Mouse (Mus musculus): ENCODE measurements around the gene Ndufv3. TPM values are rescaled to one million over a fixed set of nuclear protein-coding genes. Genes with fewer than 3 reads are reported as not detected.
"Not testable (repeated sequence)": the region's sequence is repeated elsewhere in the genome, so short reads cannot be mapped to it uniquely, and the experiment has no call there.

Ndufv3 gene
- total RNA-seq, 2 experiments from 2014 or later: 426 to 454 TPM

DNA sequence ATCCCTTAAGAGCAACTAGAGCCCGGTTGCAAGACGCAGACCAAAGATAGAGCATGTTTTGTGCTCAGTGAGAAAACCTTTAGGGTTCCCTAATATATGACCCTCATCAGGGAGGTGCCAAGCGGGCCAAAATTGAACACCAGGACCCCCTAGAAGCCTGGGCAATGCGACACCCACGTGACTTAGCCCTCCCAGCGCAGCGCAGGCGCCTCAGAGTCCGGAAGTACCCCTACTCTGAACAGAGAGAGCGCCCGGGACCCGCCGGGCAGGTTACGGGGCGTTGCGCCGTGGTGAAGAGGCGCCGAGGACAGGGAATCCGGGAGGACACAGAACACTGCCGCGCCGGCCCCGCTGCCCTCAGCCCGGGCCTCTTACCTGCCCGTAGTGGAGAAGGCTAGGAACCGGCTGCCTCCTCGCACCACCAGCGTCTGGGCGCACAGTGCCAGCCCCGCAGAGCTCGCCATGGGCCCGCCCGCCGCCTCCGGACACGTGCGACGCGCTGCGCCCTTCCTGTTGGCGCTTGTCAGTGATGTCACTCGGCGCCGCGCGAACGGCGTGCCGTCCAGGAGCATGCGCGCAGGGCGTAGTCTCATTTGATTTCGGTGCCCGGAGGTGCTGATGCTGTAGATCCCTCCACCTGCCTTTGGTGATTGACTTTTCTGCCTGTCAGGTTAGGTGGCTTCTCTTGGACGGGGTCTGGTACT lies 8.0 kb upstream of the Ndufv3 start:
- DNase-seq: peak; percentile 86

DNA sequence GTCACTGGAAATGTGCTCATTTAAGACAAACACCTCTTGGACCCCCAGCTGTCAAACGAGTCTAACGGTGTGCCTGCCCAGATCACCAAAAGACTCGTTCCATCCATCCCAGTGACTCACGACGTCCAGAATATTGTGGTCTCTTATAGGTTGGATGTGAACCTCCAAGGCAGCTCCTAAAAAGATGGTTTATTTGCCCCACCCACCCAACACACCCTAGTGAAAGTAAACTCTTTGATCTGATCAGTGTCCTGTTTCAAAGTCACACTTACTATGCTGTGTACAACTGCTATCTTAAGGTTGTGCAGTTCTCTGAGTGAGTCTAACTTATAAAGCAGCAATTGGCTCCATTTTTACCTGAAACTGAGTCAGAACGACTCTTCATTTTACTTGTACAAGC lies 7.3 kb upstream of the Ndufv3 start:
- DNase-seq: no peak

DNA sequence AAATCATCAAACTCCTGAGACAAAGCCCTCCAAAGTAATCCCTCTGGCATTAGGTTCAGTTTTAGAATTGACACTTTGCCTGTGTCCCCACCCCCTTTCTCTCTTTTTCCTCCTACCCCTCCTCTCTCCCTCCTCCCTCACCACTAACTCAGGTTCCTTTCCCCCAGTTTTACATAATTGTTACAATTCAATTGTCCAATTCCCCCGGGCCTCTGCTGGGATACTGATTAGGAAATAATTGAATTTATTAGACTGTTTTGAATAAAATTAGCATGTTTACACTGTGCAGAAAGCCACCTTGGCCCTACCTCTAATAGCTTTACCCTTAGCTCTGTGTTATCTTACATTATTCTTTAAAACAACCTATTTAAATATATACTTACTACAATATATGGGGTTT lies 5.2 kb upstream of the Ndufv3 start:
- DNase-seq: no peak

DNA sequence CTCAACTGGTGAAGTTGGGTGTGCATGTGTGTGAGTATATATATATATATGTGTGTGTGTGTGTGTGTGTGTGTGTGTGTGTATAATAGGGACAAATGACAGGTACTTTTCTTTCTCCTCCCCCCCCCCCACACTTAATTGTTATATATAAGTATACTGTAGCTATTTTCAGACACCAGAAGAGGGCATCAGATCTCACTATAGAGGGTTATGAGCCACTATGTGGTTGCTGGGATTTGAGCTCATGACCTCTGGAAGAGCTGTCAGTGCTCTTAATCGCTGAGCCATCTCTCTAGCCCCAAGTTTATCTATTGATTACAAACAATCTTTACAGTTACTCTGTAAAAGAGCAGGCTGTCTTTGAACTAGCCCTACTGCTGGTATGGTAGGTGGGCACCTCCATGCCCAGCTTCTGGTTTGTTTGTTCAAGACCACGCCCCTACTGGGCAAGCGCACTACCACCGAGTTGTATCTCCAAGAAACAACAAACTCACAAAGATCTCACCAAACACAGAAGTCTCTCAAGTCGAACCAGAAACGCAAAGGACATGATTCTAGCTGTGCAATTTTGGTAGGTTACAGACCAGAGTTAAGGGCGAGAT lies 470 bp upstream of the Ndufv3 start:
- no peak for DNase-seq

DNA sequence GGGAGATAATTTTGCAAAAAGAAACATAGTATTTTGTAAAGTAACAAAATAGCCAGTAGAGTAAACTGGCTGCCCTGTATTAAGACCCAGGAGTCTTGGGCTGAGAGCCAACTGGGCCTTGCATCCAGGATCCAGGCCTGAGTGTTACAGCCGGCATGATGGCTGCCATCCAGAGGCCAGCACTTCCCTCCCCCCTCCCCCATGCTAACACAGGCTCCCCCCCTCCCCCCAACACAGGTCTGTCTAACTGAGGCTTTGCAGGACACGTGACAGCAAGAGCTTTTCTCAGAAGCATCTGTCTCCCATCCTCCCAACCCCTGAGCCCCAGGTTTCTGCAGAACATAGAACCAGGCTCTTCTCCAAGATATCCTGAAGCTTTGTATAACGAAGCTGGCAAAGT lies 980 bp downstream of the Ndufv3 start:
- peak; percentile 66 for DNase-seq

DNA sequence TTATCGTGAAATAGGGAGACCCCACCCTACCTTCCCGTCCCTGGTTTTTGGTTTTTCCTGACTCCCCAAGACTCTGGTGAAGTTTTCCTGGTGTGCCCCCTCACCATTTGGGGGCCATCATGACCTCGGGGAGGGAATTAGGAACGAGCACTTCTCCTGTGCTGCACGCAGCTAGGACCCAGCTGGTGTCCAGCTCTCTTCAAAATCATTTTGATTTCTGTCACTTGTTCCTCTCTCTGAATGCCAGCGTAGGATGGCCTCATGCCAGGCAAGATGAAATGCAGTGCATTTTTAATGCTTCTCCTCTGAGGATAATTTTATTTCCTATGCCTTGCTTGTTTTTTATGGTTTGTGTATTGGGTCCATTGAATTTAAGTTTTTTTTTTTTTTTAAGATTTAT lies 2.0 kb downstream of the Ndufv3 start:
- DNase-seq: no peak

DNA sequence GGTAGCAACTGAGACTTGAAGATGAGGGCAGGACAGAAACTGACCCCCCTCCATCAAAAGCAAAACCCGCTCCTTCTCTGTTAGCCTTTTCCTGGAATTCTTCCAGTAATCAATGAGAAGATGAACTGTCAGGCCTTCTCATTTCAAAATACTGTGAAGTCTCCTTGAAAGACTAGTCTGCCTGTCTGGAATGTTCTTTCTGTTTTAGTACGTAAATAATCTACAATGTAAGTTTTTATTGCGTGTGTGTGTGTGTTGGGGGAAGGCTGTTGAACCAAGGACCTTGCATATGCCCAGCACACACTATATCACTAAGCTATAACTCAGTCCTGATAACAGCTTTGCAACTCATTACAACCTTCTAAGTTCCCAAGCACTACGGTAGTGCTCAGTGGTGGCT lies 5.2 kb downstream of the Ndufv3 start:
- DNase-seq: no peak

DNA sequence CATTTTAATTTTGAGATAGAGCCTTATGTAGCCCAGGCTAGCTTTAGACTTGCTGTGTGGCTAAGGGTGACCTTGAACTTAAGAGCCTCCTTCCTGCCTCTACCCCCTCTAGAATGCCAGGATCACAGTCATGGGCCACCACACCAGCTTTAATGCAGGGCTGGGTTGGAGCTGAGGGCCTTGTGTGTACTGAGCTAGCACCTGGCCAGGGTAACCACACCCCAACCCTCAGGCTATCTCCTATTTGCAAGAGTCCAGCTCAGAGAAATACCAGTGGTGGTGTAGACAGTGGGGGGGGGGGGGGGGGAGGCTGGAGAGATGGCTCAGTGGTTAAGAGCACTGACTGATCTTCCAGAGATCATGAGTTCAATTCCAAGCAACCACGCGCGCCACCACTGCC lies 5.9 kb downstream of the Ndufv3 start:
- DNase-seq: no peak

DNA sequence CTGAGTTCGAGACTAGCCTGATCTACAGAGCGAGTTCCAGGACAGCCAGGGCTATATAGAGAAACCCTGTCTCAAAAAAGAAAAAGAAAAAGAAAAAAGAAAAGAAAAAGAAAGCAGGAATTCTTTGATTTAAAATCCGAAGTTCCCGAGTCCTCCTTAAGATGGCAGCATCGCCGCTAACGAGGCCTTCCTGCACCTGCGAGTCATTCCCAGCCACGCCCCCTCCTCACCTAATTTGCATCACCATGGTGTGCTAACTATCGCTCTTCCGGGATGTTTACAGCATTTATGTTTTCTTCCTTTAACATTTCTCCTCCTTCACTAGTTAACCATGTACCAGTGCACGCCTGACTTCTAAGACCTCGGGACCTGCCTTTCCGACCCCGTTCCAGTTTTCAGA lies 9.4 kb downstream of the Ndufv3 start:
- DNase-seq: no peak

DNA sequence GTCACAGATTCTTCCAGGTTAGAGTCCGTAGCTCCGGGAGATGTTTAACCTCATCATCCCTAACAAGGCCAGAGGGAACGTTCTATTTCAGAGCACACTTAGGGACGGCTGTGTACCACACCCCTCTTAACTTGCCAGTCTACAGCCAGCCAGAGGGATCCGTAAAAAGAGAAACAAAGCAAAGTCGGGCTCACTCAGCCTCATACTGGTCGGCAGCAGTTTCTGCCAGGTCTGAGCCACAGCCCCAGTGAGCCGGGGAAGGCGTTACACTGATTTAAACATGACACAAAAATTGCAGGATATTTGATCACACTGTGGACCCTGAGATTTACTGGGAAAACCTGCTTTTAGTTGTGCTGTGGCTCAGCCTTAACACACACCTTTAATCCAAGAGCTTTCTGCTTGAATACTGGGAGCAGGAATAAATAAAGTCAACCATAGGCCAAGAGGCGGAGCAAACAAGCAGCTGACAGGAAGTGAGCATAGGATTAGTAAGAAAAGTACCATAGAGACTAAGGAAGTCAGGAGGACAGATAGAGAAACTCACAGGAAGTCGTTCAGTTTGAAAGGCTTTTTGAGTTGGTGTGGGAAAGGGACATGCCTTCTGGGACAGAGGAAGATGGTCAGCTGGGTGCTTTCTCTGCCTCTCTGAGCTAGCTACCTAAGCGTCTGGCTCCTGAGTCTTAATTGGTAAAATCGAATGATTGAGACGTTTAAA lies 11.7 kb downstream of the Ndufv3 start:
- no peak for DNase-seq

DNA sequence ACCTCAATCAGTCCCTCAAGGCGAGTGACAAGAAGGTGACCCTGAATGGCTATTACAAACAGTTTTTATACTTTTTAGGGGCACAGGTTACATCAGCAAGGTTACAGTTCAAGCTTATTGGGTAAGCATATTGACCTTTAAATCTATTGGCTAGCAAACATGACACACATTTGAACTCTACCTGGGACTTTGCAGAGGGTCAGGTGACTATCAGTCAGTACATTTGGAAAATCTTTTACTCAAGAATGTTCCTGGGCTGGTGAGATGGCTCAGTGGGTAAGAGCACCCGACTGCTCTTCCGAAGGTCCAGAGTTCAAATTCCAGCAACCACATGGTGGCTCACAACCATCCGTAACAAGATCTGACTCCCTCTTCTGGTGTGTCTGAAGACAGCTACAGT lies 12.4 kb downstream of the Ndufv3 start:
- not testable (repeated sequence) for DNase-seq

DNA sequence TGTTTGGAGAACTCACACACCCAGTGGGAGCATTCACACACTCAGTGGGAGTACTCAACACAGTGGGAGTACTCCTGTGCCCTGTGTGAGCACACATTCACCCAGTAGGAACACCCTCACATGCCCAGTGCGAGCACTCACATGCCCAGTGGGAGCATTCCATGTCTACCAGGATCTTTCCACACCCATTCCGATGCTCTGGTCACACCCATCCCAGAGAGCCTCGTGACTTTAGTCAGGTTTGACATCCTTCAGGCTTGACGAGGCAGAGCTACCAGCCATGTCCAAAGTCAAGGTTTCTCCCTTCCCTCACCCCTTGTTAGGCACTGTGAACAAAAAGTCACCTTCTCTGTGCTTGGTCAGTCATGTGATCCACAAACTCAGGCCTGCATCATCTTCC lies 15.4 kb downstream of the Ndufv3 start:
- DNase-seq: no peak

DNA sequence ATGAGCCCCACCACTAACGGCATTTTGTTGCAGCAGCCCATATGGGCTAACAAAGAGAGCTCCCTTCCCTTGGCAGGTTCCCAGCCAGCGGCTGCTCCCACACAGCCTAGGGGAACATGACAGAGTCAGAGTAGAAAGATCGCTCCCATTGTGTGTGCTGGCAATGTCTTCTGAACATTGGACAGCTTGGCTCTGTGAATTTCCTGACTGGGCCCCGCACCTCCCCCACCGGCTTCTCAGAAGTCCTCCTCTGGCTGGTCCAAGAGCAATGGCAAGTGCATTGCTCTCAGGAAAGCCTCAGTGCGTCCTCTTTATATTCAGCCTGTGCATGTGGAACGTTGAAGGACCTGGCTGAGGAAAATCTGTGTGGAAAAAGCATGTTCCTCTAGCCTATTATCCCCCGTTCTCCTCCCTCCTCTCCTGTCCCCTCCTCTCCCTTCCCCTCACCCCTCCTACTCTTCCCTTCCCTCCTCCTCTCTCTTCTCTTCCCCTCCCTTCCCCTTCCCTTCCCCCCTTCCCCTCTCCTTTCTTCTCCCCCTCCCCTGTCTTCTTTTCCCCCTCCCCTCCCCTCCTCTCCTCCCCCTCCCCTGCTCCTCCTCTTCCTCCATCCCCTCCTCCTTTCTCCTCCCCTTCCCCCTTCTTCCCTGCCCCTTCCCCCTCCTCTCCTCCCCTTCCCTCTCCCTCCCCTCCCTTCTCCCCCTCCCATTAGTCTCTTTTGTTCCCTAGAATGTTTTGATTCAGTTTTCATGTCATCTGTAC lies 16.1 kb downstream of the Ndufv3 start:
- peak; percentile 73 for DNase-seq

DNA sequence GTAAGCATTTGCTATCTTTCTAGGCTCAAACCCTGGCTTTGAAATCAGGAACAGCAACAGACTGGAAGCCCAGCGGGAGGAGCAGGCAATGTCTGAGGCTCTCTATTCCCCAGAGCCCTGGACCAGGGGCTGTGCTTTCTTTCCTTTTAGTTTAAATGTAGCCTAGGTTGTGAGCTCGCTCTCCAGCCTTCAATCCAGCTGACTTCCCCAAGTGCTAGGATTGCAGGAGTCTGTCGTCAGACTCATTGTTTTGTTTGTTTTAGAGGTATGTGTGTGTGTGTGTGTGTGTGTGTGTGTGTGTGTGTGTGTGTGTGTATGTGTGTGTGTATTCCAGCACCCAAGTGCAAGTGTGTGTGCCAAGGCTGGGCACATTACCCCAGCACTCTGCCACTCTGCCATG lies 20.2 kb downstream of the Ndufv3 start:
- no peak for DNase-seq

DNA sequence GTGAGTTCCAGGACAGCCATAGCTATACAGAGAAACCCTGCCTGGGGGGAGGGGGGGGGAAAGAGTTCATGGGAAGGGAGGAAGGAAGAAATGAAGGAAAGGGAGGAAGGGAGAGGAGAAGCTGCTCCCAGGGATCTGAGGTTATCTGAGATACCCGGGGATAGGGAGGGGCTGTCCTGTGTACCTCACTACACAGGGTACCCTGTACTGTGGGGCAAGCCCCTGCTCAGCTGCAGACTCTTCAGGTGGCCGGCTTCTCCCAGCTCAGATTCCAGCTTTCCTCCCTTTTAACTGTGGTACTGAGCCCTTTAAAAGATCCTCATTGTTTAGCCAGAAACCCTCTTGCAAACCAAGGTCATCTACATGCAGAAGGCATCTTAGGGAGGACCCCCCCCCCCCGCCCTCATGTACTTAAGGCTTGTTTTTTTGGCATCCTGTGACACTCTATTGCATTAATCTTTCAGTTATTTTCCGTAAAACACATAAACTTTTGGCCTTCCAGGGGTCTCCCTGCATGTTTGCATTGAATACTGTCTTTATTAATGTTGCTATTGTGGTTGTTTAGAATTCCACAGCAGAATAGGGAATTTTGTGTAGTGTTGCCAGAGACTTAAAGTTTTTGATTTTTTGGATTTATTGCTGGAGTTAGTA lies 21.0 kb downstream of the Ndufv3 start:
- no peak for DNase-seq

DNA sequence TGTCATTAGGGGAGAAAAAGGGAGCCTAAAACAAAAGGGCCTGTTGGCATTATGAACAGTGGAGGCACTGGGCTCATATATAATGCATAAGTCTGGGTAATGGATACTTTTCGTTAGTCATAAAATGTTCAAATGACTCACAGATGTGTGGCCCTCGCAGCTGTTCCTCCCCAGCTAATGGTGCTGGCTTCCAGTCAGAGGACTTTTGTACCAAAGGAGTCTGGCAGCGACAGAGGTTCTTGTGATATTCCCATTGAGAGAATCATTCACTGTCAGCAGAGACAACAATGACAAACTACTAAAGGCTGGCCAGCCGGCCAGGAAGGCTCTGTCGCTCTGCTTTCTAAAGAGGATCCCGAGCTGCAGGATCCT lies 21.5 kb downstream of the Ndufv3 start:
- DNase-seq: peak; percentile 23

DNA sequence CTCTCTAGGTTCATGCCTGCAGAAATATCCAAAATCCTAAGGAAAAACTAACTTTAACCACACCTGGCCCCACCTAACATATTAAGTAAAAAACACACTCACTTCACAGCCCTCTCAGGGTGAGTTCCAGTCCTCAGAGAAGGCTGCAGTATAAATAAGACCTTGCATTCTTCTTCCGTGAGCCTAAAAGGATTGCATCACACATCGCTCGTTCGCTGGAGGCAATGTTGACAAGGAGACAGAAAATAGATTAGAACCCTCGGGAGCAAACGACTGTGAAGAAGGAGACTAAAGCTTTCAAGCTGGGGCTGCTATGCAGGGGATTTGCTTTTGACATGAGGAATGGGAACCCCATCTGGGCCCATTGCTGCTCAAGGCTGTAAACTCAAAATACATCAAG lies 23.7 kb downstream of the Ndufv3 start:
- DNase-seq: no peak

DNA sequence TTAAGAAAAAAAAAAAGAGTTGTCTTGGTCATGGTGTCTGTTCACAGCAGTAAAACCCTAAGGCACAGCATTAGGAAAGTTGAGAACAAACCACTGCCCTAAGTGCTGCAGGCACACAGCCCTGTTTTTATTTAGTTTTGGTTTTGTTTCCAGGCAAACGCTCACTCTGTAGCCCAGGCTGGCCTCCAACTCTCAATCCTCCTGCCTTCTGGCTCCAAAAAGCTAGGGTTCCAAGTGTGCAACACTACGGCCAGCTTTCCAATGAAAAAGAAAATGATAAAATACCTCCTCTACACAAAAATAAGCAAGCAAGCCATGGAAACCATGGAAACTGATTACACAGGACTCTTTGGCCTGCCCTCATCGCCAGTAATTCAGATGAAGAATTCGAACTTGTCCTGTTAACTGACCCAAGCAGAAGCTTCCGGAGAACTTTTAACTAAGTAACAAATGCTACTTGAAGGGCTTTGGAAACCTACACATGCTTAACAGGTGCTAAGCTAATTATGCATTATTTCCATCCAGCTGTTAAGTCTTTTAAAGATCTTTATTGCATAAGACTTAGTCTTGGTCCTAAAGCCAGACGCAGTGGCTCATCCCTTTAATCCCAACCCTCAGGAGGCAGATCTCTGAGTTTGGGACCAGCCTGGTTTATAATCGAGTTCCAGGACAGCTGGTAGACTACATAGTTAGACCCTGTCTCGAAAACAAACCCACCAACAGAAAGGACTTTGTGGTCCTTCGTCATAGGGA lies 26.7 kb downstream of the Ndufv3 start:
- no peak for DNase-seq

DNA sequence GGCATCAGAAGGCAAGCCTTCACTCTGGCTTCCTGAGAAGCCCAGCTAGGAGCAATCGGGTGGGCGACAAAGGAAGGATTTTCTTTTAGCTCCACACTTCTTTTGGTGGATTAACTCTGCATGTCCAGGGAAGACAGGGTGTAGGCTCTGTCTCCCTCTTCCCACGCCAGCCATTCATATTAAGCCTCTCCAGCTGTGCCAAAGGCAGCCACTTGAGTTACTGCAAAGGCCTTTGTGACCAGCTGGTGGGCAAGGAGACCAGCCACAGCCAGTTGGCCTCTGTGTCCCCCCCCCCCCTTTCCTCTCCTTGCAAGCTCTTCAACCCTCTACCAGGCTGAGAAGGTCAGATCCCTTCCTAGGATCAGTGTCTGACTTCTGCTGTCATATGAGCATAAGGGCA lies 28.1 kb downstream of the Ndufv3 start:
- no peak for DNase-seq

DNA sequence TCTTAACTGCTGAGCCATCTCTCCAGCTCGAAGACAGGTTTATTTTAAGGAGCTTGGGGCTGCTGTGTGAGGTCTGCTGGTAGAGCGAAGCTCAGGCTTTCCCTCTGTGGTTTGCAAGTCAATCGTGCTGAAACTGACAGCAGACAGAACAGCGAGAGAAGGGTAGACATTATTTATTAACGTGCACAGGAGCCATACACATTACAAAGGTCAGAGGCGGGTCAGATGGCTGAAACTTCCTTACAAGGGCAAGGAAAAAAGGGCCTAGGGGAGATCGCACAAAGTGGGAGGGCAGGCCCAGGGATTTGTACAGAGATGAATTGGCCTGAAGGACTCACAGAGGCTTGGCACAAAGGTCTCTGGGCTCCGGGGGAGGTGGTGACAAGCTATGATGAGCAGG lies 29.5 kb downstream of the Ndufv3 start:
- DNase-seq: no peak

DNA sequence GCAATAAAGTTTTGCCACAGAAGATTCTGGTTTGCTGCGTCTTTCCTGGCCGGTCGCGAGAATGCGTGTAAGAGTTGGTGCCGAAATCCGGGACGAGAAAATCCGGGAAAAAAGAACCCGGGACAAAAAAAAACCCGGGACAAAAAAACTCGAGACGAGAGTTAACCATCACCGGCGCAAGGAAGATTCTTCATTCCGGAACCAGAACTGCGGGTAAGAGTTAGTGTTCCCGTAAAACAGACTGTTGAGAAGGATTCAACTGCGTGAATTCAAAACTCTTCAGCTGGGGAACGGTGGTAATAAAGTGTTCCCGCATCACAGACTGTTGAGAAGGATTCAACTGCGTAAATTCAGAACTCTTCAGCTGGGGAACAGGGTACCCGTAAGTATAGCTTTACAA lies 32.7 kb downstream of the Ndufv3 start:
- DNase-seq: not testable (repeated sequence)

DNA sequence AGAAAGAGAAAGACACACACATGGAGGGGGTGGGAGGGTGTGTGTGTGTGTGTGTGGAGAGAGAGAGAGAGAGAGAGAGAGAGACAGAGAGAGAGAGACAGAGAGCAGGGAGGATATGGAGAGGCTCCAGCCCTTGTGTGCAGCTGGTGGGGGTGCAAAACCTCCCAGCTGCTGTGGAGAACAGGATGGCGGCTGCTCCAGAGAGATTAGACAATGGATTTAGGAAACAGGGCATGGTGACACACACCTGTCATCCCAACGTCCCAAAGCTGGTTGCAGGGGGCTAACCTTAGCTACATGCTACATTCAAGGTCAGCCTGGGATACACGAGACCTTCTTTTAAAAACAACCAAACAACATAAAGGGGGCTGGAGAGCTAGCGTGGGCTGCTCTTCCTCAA lies 36.3 kb downstream of the Ndufv3 start:
- no peak for DNase-seq

Measured in gastrocnemius, postnatal 10 days (tissue).